Mouse (Mus musculus) E14TG2a.4 (cell line): ENCODE data around the gene Rad9a.

Experiments used
- CTCF ChIP-seq: conservative IDR thresholded peaks from 2 replicates; pipeline ENCODE4 v1.5.1; 2014; ENCODE audit warnings: low read length
- NANOG ChIP-seq: IDR thresholded peaks from 2 replicates; pipeline ENCODE4 v1.6.1; 2014; ENCODE audit warnings: borderline replicate concordance, low read length, mixed read lengths

DNA sequence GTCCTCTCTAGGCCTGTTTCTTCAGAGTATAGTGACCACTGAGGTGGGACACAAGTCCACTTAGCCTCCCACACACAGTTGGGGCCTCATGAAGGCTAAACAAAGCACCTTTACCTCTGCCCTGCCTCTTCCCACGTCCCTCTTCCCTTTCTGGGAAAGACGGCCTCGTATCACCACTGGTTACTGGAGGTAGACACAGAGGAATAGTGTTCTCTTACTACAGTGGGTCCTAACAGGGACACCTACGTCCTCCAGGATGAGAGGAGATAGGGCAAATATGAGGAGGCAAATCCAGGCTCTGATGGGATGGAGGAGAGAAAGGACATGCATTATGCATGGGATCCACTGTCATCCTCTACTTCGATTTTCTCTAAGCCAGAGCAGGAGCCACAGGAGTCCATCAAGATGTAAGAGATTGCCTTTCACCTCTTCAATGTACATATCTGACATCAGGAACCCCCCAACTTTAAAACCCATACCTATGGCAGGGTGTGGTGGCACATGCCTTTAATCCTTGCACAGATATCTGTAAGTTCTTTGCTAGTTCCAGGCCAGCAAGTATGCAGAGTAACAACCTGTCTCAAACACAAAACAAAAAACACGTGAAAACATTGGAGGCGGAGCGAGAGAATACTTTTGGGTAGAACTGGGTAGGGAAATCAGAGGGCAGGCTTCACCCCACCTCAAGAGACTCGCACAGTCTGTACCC, 53.5 kb downstream of the Rad9a start:
- TF ChIP-seq CTCF (no peak), NANOG (no peak)
